Mouse (Mus musculus) heart, postnatal 14 days (tissue): ENCODE measurements at regions not wholly inside any gene's neighbourhood (a gene's known extent, or its start where the extent isn't known, plus 50 kb on each side); places are given as distances from the start of the nearest gene placed in this dataset.
A peak's percentile ranks its signal among the peaks of the same experiment; 100 is the strongest.

Experiments
- DNase-seq, 2 experiments: peaks; one replicate each; pipeline ENCODE4 v3.0.0; 2021 to 2022
- intact Hi-C: fragments of 180-260 bp; cut with DNase I; formaldehyde crosslinking; loops from one replicate; pipeline ENCODE4 v1.15.1; 2025

DNA sequence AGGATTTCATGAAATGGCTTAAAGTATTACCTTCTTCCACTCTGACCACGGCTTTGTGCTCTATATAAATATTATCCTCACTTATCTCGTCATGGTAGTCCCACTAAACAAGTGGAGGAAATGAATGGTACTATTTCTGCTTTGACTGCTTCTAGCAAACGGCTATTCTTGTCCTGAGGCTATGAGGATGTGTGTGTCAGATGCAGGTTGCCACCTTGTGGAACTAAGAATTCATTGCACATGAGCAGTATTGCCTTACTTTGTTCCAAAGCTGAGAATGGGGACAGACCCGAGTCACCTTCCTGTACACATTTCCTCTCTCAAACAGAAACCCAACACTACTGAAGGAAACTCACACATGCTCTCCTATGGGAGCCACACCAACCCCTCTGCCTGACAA lies 66.5 kb upstream of the Megf9 start:
- peak in 1 of 2 experiments; percentile 29 for DNase-seq
- intact Hi-C loops = no loop called here
